Mouse (Mus musculus) left cerebral cortex, adult 9 months (tissue): ENCODE data around the gene Poc5.

Source experiments
- DNase-seq, 2 experiments: peaks; one replicate each; pipeline ENCODE4 v3.0.0; 2022; ENCODE audit warnings: low spot score in 2 of 2

Poc5 gene

DNA sequence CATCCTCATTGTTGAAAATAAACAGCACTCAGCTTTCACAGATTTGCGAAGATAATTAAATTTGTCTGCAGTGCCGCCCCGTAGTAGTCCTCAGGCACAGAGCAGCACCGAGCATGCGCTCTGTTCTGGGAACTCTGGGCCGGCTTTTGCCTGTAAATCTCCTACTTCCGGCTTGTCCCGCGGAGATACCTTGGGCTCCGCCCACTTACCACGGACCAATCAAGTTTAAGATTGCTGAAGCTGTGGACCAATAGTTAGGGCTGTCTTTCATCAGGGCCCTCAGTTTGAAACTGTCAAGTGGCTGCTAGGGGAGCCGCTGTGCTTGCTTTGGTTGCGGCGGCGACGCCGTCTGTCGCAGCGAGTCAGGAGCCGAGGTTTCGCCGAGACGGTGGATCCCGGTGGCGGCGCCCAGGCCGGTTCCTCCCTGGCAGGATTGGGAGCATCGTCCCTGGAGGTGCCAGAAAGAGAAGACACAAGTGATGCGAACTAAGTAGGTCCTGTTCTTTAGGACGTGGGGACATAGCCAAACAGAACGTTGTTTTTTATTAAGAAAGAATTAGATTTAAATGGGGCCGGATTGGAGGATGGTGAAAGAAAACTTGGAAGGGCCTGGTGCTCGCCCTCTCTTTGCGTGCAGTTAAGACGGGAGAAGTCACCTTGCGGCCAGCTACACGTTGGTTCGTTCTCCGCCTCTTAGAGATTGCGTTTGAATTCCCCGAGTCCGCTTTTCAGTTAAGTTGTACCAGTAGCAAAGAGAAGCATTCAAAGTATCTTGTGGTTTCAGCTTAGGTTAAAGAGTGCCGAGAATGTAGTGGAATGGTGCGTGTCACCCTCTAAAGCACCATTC is at the start of gene Poc5:
Gene Poc5 (plus strand): TSS at position 253 of the 847 bp plus-strand sequence.
- peak; percentile 97 to 100 for DNase-seq

DNA sequence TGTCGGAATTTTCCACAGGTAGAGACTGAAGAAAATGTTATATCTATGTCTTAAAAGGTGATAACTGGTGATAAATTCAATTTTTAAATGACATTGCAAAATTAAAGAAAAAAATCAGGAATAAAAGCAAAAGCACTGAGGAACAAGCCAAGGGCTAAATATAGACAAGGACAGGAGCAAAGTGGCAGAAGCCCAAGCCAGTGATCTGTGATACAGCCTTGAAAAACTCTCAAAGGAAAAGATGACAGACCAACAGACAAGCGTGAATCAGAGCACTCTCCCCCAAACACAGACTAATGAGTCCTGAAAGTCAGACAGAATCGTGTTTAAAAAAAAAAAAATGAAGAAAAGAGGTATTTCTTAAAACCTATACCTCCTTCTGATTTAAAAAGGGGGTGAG is 46.6 kb upstream of the Poc5 start:
- no peak for DNase-seq

DNA sequence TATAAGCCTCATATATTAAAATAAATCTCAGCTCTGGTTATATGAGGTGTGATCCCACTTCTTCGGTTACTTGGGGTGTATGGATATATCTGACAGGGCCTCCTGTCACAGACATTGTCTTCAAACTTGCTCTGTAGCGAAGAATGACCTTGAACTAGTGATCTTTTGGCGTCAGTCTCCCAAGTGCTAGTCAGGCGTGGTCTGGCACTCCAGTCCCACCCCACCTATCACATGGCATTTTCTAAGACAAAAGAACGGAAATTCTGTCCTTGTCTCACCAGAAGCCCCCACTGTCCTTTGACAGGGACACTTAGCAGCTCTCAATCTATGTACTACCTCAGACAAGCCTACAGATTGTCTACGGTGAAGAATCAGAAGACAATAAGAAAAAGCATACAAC is 43.3 kb upstream of the Poc5 start:
- DNase-seq = no peak

DNA sequence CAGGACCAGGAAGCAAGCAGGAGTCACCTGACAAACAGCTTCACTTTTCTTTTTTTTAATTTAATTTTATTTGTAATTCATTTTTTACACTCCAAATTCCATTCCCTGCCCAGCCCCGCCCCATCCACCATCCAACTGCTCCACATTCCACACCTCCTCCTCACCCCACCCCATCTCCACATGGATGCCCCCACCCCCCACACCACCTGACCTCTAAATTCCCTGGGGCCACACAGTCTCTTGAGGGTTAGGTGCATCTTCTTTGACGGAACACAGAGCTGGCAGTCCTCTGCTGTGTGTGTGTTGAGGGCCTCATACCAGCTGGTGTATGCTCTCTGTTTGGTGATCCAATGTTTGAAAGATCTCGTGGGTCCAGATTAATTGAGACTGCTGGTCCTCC is 41.5 kb upstream of the Poc5 start:
- no peak for DNase-seq

DNA sequence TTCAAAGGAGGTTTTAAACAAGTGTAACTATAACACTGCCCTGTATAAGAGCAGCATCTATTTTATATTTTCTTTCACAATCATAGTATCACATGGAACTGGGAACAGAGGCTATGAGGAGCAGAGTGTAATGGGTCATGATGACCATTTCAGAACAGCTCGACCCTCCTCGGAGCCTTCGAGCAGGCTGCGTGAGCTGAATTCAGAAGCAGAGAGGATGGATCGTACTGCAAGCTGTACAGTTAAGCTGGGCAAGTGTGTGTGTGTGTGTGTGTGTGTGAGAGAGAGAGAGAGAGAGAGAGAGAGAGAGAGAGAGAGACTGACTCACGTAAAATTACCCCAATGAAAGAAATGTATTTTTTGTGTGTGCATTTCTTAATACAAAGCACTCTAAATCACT is 37.9 kb upstream of the Poc5 start:
- DNase-seq = no peak

DNA sequence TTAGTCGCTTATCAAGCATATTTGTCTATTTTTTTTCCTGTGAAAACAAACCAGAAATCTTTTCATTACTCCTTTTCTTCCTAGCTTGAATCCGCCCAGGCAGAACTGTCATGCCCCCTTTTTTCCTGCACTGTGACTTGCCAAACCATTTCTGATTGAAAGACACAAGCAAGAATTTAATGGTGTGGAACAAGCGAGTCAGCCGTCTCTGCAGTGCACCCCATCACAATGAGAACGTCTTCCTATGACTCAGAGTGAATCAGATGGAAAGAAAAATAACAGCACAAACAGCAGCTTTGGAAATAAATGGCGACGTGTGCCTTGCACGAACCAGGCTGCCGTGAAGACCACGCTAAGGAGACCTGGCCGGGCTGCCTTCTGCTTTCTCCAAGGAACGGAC is 36.8 kb upstream of the Poc5 start:
- no peak for DNase-seq

DNA sequence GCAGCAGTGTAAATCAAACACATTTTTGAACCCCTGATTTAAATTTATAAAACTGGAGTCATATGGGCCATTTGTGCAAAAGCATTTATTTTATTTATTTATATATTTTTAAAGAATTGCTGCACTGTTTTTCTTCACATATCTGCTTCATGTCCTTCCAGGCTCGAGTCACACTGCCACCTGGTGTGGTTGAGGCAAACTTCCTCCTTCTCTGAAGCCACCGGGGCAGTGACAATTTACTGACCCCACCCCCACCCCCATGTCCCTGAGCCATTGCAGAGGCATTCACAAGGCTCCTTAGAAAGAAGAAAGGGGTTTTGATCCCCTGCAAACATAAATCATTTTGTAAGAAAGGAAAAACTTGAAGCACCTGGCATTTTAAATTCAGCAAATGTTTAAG is 12.6 kb upstream of the Poc5 start:
- DNase-seq = no peak

DNA sequence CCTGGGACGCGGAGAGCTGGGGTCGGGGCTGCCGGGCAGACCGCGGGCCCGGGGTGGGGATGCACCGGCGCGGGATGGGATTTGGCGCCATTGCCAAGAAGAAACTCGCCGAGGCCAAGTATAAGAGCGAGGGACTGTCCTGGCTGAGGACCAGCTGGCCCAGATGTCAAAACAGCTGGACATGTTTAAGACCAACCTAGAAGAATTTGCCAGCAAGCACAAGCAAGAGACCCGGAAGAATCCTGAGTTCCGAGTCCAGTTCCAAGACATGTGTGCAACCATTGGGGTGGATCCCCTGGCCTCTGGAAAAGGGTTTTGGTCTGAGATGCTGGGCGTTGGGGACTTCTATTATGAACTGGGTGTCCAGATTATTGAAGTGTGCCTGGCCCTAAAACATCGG is 11.2 kb upstream of the Poc5 start:
- no peak for DNase-seq

DNA sequence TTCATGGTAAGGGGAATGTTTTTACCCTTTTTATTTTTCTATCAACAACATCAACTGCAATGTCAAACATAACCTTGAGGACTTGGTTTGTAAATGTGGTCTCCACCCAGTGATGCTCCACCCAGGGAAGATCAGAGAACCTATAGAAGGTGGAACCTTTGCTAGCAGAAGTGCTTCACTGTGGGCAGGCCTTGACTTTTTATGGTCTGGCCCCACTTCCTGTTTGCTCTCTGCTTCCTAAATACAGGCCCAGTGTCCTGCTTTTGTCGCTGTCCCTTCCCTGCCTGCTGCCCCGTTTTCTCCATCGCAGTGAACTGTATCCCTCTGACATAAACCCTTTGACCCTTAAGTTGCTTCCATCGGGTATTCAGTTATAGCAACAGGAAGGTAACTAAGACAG is 10.2 kb upstream of the Poc5 start:
- no peak for DNase-seq

DNA sequence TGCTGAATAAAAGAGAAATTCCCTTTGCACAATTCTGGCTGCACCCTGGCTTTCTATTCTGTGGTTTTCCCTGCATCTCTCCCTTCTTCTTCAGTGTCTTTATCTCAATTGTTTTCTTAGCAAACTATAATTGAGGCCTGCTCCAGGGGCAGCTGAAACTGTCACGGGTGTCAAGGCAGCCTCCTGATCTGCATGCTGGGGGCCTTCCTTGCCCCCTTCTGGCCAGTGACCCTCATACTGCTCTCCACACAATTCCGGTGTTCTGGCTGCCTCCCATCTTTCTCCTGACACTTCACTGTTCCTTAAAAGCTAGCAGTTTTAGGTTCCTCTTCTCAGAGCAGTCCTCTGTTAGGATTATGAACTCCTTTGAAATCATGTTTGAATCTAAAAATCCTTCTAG is 1.2 kb downstream of the Poc5 start:
- DNase-seq = no peak

DNA sequence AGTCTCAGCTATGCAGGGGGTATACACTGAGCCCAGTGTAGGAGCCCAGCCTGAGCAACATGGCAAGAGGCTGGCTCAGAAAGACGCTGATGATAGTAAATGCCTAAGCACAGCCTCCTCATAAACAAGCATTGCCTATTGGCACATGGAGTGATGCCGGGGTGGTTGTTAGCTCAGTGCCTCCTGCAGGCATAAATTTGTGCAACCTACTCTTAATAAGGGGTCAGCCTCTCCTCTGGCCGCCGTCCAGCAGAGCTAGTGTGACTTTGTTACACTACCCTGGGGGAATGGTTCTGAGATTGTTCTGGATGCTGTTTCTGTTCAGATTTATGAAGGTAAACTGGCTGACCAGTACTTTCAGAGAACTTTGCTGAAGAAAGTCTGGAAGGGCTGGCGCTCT is 13.2 kb downstream of the Poc5 start:
- DNase-seq = no peak

DNA sequence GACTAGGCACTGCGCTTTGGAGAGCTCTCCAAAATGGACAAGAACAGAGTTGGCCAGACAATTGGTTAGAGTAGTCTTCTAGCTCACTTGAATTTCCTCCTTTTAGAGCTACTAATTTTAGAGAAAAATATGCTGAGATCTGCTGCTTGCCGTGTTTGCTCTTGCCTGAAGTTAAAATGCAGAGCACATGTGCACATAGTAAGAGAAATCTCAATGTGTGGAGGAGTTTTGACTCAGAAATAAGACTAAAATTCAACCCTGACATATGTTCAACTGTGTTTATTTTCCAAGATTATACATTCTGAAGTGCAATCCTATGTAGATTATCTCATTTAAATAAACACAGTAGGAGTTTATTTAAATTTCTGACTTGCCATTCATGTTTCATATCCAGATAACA is 17.4 kb downstream of the Poc5 start:
- DNase-seq = peak in 1 of 2 experiments; percentile 25

DNA sequence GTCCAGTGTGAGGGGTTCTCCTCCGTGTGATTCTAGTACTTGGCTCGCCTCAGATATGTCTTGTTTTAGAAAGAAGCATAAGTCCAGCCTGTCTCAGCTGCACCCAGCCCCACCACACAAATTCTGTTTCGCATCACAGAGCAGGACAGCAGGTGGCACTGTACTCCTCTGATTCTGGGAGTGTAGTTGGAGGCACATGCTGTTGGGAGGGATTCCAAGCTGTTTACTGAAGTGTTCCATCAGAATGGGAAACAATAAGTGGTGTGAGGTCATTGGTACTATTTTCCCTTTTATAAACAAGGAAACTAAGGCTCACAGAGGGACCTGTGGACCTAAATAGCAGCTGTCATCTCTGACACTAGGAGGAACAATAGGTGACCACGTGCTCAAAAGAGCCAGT is 18.9 kb downstream of the Poc5 start:
- DNase-seq = peak in 1 of 2 experiments; percentile 34

DNA sequence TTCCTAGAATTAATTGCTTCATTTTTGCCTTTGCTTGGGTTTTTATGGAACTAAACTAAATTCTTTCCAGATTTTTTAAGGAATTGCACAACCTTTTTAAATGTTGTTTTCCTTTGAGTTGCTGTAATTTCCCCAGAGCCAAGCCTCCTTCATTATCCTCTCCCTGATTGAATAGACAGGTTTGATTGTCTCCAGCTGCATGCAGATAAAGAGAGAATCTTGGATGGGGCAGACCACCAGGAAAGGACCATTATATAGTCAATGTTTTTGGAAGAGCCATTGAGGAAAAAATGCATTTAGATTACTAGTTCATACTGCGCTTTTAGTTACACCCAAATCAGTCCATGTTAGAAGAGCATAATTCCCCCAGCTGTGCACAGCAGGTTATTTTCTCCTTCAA is 20.7 kb downstream of the Poc5 start:
- DNase-seq = no peak

DNA sequence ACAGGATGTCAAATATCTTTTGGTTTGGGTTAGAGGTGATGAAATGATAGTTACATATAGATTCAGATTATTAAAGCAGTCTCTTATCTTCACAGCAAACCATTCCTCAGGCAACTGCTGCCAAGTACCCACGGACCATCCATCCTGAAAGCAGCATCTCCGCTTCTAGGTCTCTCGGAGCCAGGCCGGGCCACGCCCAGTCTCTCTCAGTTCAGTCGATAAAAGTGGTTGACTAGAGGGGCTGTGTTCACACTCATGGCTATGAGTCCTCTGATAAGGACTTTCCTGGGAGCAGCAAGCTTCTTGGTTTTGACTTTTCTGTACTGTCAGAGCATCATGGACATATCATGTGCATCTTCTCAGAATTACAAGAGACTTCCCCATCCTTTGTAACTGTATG is 26.3 kb downstream of the Poc5 start:
- DNase-seq = no peak

DNA sequence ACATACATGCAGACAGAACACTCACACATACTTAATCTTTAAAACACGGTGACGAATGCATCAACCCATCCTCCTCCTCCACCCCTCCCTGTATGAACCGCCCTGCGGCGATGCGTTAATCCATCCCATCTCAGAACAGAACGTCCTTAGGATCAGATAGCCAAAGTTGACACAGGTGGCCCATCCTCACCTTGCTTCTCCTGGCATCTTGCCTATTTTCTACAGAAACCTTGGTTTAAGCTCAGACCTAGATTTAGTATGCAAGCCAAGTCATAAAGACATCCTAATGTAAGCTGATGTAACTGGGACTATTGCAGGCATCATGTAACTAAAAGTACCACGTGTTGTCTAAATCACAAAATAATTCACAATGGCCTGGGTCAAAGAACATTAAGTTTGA is 28.3 kb downstream of the Poc5 start:
- DNase-seq = no peak

DNA sequence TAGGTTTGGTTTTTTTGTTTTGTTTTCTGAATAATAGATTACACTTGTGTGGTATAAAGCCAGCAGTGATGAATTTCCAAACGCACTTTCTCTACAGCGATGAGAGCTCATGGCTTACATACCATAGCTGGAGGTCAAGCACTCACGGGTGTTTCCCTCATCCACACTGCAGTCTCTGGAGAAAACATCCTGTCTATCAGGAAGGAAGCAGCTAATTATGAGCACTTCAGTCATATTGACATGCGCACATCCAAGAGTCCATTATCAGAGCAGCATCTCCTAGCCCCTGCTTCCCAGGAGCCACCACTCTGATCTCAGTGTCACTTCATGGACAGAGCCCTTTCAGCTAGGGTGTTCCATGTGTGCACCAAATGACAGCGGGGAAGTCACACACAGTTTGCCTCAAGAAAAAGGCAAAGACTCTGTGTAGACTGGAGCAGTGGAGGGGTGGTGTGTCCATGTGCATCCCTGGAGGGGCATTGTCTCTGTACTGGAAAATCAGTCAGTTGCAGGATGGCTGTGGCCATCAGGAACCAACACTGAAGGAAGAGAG is 29.2 kb downstream of the Poc5 start:
- no peak for DNase-seq

DNA sequence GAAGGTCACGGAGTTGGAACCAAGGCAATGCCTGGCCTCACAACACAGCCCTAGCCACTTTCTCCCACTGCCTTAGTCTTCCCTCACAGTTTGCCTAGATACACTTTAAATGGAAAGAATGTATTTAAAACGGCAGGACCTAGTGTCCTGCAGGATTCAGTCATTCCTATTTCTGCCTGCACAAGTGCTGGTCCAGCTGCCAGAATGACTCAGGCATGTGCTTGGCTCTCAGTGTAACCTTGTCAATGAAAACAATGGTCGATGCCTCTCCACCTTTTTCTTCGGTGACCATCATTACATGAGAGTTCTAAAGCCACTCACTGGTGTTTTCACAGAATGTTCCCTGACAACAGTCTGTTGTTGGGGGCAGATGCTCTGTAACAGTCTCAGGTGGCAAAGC is 30.4 kb downstream of the Poc5 start:
- DNase-seq = no peak

DNA sequence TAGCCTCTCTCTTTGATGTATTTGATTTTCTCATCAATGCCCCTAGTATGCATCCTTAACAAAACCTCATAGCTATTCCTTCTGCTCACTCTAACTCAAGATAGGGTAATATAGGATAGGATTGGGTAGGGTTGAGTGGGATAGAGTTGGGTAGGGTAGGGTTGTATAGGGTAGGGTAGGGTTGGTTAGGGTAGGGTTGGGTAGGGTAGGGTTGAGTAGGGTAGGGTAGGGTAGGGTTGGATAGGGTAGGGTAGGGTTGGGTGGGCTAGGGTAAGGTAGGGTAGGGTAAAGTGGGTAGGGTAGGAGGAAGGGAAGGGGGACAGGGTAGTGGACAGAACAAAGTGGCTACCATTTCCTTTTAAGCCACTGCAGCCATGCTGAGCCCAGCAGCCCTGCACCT is 33.1 kb downstream of the Poc5 start:
- no peak for DNase-seq

DNA sequence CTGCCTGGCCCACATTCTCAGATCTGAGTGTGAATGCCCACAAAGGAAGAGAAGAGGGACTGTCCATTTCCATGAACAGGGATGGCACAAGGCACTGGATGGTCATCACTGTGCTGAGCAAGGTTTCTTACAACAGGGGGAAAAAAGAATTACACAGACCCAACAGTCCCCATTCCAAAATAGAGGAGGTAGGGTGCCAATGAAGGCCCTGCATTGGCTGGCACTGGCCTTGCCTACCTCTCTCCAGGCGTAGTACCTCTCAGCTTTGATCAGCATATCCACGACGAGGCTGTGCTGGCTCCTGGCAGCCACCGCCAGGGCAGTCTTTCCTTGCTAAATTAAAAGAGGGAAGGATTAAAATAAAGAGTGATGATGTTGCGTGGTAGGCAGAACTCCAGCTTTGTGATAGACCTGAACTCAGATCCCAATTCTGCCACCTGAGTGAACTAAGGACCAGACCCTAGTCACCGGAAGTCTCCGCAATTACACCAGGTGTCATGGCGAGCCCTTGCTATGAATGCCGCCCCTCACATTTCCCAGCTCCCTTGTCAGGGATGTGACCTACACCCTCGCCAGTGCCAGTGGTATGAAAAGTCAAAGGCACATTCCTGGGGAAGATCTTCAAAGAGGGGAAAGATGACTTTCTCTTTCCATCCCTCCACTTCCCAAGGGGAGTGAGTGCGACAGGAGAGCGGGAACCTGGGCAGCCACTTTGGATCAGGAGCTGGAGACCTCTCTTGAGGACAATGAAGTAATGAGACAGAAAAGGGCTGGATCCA is 36.6 kb downstream of the Poc5 start:
- DNase-seq = no peak

DNA sequence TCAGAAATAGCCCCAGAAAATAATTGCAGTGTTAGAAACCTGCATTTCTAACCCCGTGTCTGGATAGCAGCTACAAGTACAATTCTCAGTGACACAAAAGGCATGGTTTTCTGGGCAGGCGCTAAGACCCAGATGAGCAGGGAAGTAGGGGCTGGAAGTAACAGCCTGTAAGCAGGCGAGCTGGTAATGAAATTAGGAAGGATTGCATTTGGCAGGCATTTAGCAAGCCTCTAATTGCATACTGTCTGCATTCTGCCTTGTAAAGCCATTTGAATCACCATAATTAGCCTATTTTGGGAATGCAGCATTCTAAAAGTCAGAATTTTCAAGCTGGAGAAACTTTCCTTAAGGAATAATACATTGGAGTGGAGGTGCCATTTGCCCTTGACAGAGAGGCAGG is 38.0 kb downstream of the Poc5 start:
- DNase-seq = no peak

DNA sequence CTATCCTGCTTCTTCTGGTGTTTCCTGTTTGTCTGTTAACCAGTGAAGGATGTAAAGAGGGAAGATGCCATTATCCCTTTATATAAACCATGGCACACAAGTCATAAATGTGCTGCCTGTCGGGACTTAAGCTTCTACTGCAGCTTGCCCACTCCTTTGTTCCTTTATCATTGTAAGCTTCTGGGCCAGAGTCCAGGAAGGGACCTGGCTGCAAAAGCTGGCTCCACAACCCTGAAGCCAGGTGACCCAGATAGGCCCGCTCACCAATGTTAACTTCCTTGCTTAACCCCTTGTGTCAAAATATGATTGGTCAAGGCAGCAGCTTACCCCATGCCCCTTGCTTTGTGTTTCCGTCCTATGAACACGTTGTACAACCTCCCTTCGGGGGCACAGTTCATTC is 40.4 kb downstream of the Poc5 start:
- no peak for DNase-seq

DNA sequence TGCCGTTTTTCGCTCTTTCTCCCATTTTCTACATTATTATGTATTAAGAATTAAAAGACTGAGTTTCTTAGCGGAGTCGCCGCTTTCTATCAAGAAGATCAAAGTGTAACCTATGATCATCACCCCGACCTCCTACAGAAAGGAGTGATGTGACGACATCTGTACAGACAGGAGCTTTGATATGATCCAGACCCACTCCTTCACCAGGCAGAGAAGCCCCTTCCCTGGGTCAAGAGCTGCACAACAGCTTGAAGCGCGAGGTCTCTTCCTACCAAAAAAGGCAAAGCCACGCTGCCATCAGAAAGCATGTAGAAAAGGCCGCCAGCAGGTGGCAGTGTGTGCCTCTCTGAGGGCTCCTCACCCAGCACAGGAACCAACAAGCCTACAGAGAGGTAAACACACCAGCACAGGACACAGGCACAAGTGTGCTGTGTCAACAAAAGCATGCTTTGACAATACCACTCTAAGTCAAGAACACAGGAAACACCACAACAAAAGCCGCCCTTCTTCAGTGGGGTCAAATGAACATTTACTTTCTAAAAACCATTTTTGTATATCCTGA is 43.6 kb downstream of the Poc5 start:
- peak; percentile 25 to 91 for DNase-seq
